Mouse (Mus musculus) kidney, postnatal 14 days (tissue): ENCODE data around the gene Actr3.
"Not testable (repeated sequence)": the region's sequence is repeated elsewhere in the genome, so short reads cannot be mapped to it uniquely, and the experiment has no call there.

Experiments
- DNase-seq: peaks from one replicate; pipeline ENCODE4 v3.0.0; 2022; ENCODE audit warnings: mixed read lengths

The Actr3 gene

DNA sequence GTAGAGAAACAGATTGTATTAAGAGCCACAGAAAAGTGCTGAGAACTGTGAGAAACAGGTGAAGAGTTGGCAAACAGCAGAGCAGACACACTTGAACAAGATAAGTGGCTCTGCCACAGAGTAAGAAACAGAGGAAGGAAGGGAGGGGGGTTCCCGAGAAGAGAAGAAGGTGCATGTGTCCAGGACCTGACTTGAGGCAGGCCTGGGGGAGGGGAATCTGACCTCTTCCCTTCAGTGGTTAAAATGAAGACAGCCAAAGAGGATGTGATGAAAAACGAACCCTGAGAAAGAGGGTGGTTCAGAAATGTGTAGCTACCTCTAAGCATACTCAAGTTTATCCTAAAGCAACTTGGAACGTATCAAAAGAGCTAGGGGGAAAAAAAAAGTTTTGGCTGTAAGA lies 2.4 kb upstream of the Actr3 start:
- DNase-seq = no peak

DNA sequence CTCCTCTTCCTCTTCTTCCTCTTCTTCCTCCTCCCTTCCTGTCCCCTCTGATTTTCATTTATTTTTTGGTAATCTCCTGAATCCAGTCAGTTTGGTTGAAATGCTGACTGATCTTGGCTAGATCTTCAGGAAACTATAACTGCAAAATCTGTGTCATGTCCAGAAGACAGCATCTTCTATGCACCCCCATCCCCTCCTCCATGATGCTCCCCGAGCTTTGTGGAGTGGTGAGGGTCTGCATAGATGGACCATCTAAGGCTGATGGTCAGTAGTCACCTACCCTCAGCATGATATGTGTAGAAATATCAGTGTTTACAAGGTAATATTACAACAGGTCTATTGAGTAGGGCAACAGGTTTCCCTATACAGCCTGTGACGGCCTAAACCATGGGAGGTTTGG lies 1.6 kb upstream of the Actr3 start:
- DNase-seq = no peak

DNA sequence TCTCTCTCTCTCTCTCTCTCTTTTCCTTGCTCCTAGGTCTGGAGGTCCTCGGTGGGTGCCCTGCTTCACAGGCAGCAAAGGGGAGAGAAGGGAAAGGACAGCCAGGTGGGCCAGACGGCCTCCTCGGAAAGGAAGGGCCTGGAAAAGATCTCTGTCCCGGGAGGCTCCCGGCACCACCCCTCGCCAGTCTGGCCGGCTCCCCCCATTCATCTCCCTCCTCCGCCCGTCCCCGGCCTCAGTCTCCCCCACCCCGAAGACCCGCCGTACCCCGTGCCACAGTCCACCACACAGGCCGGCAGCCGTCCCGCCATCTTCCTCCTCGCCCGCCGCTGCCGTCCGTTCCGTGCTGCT lies 534 bp downstream of the Actr3 start:
- DNase-seq = no peak

DNA sequence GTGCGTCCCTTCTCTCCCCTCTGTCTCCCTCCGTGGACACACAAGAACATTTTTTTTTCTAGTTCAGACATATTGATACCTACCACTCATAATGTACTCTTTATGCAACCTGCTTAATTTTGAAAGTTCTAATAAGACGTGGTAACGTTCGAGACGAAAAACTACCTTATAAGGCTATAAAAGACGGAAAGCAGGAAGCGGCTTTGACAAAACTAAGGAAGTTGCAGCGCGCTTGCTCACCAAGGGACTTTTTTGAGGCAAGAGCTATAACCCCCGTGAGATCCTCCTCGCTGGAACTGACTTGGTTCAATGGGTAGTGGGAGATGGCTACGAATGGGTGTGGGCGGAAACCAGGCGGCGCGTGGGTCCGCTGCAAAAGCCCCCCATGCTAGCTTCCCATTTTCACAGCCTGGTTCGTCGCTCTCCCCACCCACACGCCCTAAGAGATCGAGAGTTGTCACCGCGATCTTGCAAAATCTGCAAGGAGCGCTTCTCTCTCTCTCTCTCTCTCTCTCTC lies 984 bp downstream of the Actr3 start:
- DNase-seq = peak; percentile 65

DNA sequence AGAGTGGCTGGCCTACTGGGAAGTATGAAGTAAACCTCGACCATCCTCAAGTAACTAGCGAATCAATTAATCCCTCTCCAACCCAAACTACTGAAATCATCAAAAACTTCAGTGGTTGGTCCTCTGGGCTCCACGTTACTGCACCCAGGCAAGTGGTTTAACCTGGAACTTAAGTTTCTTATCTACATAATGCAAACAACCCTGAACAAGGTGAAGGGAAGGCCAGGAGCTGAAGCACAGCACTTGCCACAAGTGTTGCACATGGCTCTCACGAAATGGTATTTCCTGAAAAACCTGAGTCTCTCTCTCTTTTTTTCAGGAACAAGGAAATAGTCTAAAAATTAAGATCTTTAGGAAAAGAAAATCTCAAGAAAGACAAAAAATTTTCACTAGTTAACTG lies 4.2 kb downstream of the Actr3 start:
- DNase-seq = no peak

DNA sequence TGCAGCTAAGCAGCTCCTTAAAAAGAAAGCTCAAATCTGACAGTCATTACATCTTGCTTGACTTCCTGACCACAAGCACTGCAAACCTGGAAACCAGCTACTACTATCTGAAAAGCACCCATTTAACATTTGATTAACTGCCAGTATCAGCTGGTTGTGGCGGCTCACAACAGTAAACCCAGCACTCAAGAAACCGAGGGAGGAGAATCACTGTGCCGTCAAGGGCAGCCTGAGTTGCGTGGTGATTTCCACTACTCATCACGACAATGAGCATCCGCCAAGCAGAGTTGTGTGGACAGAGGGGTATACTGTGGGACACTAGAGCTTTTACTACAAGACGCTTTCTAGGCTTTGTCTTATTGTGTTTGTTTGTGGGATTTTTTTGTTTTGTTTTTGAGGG lies 4.8 kb downstream of the Actr3 start:
- no peak for DNase-seq

- DNase-seq = no peak
Measured at GRCm38 (mm10) chr1:125429984-125430383, 5.5 kb downstream of the Actr3 start.

- DNase-seq = no peak
Measured at GRCm38 (mm10) chr1:125428315-125428714, 7.2 kb downstream of the Actr3 start.

- DNase-seq = no peak
Measured at GRCm38 (mm10) chr1:125426387-125427045, 9.0 kb downstream of the Actr3 start.

DNA sequence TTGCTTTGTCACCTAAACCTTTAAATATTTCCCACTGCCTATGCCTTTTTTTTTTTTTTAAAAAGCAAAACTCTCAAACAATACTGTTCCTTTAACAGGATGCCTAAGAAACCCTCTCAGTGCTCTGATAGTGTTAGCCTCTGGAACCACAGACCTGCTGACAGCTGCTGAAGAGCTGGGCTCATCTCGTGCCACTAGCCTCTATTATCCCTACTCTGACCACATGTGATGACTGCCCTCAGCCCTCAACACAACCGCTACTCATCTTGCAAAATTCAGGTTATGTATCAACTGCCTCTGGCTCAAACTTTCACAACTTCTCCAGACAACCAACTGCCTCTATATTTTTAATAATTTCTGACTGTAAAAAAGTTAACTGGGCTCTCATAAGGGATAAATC lies 15.6 kb downstream of the Actr3 start:
- DNase-seq = no peak

GRCm38 (mm10) chr1:125418732-125419131 lies 16.8 kb downstream of the Actr3 start:
- DNase-seq = no peak

DNA sequence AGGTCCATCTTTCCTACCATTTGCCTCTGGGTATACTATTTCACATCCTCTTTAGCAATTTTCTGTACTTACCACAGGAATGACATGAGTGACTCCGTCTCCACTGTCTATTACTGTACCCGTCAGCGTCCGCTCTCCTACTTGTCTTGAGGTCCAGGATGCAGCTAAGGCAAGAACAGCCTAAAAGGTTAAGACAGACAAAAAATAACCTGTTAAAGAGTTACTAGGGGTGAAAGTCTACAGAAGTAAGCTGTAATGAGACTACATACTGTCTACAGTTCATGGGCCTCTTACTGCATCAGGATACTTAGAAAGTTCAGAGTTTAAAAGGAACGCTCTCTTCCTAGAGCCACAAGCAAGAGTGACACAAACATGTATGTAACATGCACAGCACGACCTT lies 28.3 kb downstream of the Actr3 start:
- peak; percentile 14 for DNase-seq

DNA sequence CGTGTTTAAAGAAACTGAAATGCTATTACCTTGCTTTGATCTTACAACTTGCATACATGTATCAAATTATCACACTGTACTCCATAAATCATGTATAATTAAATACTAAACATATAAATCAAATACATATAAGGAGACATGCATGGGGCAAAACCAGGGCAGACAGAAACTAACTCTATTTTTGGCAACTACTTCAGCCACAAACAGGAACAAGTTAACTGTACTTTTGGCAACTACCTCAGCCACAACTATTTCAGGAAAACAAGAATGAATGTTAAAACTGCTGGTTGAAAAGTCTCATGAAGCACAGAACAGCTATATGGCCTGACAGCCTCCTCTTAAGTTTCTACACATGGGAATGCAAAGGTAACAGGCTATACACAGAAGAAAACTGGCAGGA lies 40.1 kb downstream of the Actr3 start:
- DNase-seq = no peak

- not testable (repeated sequence) for DNase-seq
Measured at GRCm38 (mm10) chr1:125393324-125393723, 42.2 kb downstream of the Actr3 start.

- not testable (repeated sequence) for DNase-seq
Measured at GRCm38 (mm10) chr1:125390065-125390754, 45.3 kb downstream of the Actr3 start.

- not testable (repeated sequence) for DNase-seq
Measured at GRCm38 (mm10) chr1:125389634-125390033, 45.9 kb downstream of the Actr3 start.

DNA sequence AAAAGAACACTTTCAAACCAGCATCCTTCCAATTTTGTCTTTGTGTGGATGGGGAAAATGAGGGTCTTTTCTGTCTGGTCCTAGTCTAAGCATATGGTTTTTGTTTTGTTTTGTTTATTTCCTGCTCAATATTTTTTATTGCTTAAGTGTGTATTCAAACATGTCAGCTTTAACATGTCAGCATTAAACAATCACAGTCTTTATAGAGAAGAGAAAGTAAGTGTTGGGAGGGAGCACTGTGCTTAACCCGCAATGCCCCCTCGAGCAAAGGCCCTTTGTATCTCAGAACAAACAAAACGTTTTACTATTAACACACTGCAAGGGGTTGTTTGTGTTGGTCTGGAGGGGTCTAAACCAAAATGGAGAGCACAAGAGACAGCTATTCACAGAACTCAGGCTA lies 47.2 kb downstream of the Actr3 start:
- no peak for DNase-seq

- DNase-seq = no peak
Measured at GRCm38 (mm10) chr1:125386217-125386616, 49.3 kb downstream of the Actr3 start.

GRCm38 (mm10) chr1:125382622-125383021 lies 52.9 kb downstream of the Actr3 start:
- no peak for DNase-seq

- DNase-seq = no peak
Measured at GRCm38 (mm10) chr1:125378889-125379288, 56.6 kb downstream of the Actr3 start.

DNA sequence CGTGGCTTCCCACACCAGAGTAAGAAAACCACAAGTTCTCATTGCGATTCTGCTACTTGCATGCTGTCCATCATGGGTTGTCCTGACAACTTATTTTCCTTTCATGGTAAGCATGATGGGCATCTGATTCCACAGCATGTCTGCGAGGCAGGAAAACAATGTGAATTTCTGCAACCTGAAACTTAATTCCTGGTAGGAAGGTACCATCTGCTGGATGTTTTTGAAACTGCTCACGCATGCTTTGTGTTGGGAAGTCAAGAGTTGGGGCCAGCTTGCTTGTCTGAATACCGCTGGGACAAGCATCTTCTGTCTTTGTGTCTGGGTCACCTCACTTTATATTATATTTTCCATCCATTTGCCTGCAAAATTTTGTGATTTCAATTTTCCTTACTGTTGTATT lies 62.7 kb downstream of the Actr3 start:
- DNase-seq = no peak

GRCm38 (mm10) chr1:125370779-125371178 lies 64.7 kb downstream of the Actr3 start:
- DNase-seq = peak; percentile 69

DNA sequence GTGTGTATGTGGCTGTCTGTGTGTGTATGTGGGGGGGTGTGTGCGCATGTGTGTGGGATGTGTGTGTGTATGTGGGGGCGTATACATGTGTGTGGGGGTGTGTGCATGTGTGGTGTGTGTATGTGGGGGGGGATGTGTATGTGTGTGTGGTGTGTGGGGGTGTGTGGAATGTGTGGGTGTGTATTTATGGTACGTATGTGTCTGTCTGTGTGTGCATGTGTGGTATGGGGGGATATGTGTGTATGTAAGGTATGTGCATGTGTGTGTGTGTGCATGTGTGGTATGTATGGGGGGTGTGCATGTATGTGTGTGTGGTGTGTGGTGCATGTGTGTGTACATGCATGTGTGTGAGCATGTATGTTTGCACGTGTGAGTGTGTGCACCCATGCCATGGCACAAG lies 70.0 kb downstream of the Actr3 start:
- no peak for DNase-seq

GRCm38 (mm10) chr1:125351416-125352037 lies 84.0 kb downstream of the Actr3 start:
- DNase-seq = no peak
